Mouse (Mus musculus) testis, adult 10 weeks (tissue): ENCODE measurements around the gene Tmem104. TPM values are rescaled to one million over a fixed set of nuclear protein-coding genes. Genes with fewer than 3 reads are reported as not detected.

Experiments used
- polyA plus RNA-seq: library from polyadenylated mRNA; stranded (reverse); fragments of 350-450 nt; fragmentation: Illumina TruSeq; extraction: RNeasy Lipid Tissue Mini Kit (QIAGEN cat#74804); gene quantifications from one replicate; pipeline ENCODE4 v1.2.3, GENCODE M21; 2014; ENCODE audit warnings: low read depth, low replicate concordance

Tmem104 gene
- polyA plus RNA-seq: 0.13 TPM

GRCm38 (mm10) chr11:115187224-115187639, at the start of gene Tmem104:
TSS of gene Tmem104 (plus strand) at chr11:115187487.

GRCm38 (mm10) chr11:115162832-115163480, 24.3 kb upstream of the Tmem104 start, which contains the start of gene Slc9a3r1:
TSS of gene Slc9a3r1 (plus strand) at chr11:115163341.

GRCm38 (mm10) chr11:115187693-115188092, 406 bp downstream of the Tmem104 start, which contains the start of gene Nat9:
TSS of gene Nat9 (minus strand) at chr11:115187859.

GRCm38 (mm10) chr11:115267061-115267883, 80.0 kb downstream of the Tmem104 start, which contains the start of gene Grin2c:
TSS of gene Grin2c (minus strand) at chr11:115267243.

GRCm38 (mm10) chr11:115276780-115277603, 89.7 kb downstream of the Tmem104 start, which contains the start of gene Fdxr:
TSS of gene Fdxr (minus strand) at chr11:115277050.

Other genes starting within 250 kb of the Tmem104 start
- gene Cd300c, start 218.3 kb upstream of the Tmem104 start, polyA plus RNA-seq: not detected
- 0.41 TPM for gene Cd300ld, start 197.6 kb upstream of the Tmem104 start, polyA plus RNA-seq
- gene Cd300c2, start 185.6 kb upstream of the Tmem104 start, polyA plus RNA-seq: 0.22 TPM
- not detected for gene Cd300ld2, start 171.3 kb upstream of the Tmem104 start, polyA plus RNA-seq
- not detected for gene Cd300ld4, start 160.5 kb upstream of the Tmem104 start, polyA plus RNA-seq
- 1.1 TPM for gene Cd300ld5, start 149.7 kb upstream of the Tmem104 start, polyA plus RNA-seq
- 1.1 TPM for gene Cd300ld3, start 139.1 kb upstream of the Tmem104 start, polyA plus RNA-seq
- not detected for gene Cd300e, start 125.3 kb upstream of the Tmem104 start, polyA plus RNA-seq
- not detected for gene Rab37, start 96.1 kb upstream of the Tmem104 start, polyA plus RNA-seq
- not detected for gene Cd300lf, start 53.5 kb upstream of the Tmem104 start, polyA plus RNA-seq
- gene Slc9a3r1, start 24.1 kb upstream of the Tmem104 start, polyA plus RNA-seq: 5.1 TPM
- 7.1 TPM for gene Nat9, start 372 bp downstream of the Tmem104 start, polyA plus RNA-seq
- 0.04 TPM for gene Grin2c, start 79.8 kb downstream of the Tmem104 start, polyA plus RNA-seq
- 5.7 TPM for gene Fdxr, start 89.6 kb downstream of the Tmem104 start, polyA plus RNA-seq
- gene Fads6, start 110.2 kb downstream of the Tmem104 start, polyA plus RNA-seq: 3.2 TPM
- 0.53 TPM for gene Otop2, start 119.7 kb downstream of the Tmem104 start, polyA plus RNA-seq
- gene Ush1g, start 134.6 kb downstream of the Tmem104 start, polyA plus RNA-seq: 0.28 TPM
- gene Otop3, start 147.2 kb downstream of the Tmem104 start, polyA plus RNA-seq: not detected
- not detected for gene Hid1, start 180.3 kb downstream of the Tmem104 start, polyA plus RNA-seq
- gene Cdr2l, start 194.4 kb downstream of the Tmem104 start, polyA plus RNA-seq: 0.29 TPM
- gene Mrpl58, start 216.3 kb downstream of the Tmem104 start, polyA plus RNA-seq: 6.3 TPM
- 319 TPM for gene Atp5h, start 232.5 kb downstream of the Tmem104 start, polyA plus RNA-seq
- gene Kctd2, start 232.6 kb downstream of the Tmem104 start, polyA plus RNA-seq: 9.7 TPM